Mouse (Mus musculus): ENCODE measurements around the gene Slamf6. TPM values are rescaled to one million over a fixed set of nuclear protein-coding genes. Genes with fewer than 3 reads are reported as not detected.

The Slamf6 gene
- total and polyA plus RNA-seq, 3 experiments, result 0.01 TPM; not detected in 2

GRCm38 (mm10) chr1:171919901-171920510 is 2.7 kb downstream of the Slamf6 start:
- H3K9me3 ChIP-seq (replicated peaks; ENCODE audit: insufficient read depth, low read length), result no peaks in the 10 kb centered on the region
- H3K9ac ChIP-seq (ENCODE audit: control insufficient read depth, low read depth, low read length, poor library complexity, severe bottlenecking), result no peak overlapping the region
- H3K79me2 ChIP-seq (ENCODE audit: control insufficient read depth, insufficient read depth, low read length, poor library complexity), result no peaks in the 10 kb centered on the region
- no peak for TF ChIP-seq GATA1 (IDR thresholded peaks at IDR 0.05; ENCODE audit: low read depth, low read length)
- no peak for TF ChIP-seq TCF12 (IDR thresholded peaks at IDR 0.05; ENCODE audit: low read depth, low read length)
- no peak for TF ChIP-seq ZC3H11A (IDR thresholded peaks at IDR 0.05; ENCODE audit: low read depth, low read length)
- TF ChIP-seq CHD2 (IDR thresholded peaks at IDR 0.05; ENCODE audit: low read length), result no peak
- no peak for TF ChIP-seq USF1 (IDR thresholded peaks at IDR 0.05; ENCODE audit: low read depth, low read length)
- TF ChIP-seq E2F4 (IDR thresholded peaks at IDR 0.05; ENCODE audit: borderline replicate concordance, low read depth, low read length), result no peak
- peaks cover 13 to 20% of the 10 kb centered on the region in 2 experiments for H3K4me1 ChIP-seq (ENCODE audit: control insufficient read depth in 1 of 2, insufficient read depth in 2 of 2, low read length in 2 of 2)
- DNase-seq (ENCODE audit: low read depth, low spot score), result no peak
- H3K4me3 ChIP-seq (ENCODE audit: control insufficient read depth in 1 of 2, insufficient read depth in 1 of 2, low read depth in 2 of 2, low read length in 2 of 2), result no peak overlapping the region
- no peak overlapping the region for H3K27ac ChIP-seq (ENCODE audit: control insufficient read depth, low read depth, low read length)
- no peaks in the 10 kb centered on the region for H3K27me3 ChIP-seq (ENCODE audit: control insufficient read depth in 1 of 2, insufficient read depth in 2 of 2, low read length in 2 of 2)
- H3K36me3 ChIP-seq (ENCODE audit: control insufficient read depth in 1 of 2, insufficient read depth in 2 of 2, low read length in 2 of 2), result peaks cover 0 to 20% of the 10 kb centered on the region in 2 experiments; a peak in 2 of 4 replicates

GRCm38 (mm10) chr1:171920989-171921621 is 3.8 kb downstream of the Slamf6 start:
- Histone ChIP-seq H3K27ac (ENCODE audit: control insufficient read depth, low read depth, low read length) (peak overlapping the region; percentile 62), H3K9ac (ENCODE audit: control insufficient read depth, low read depth, low read length, poor library complexity, severe bottlenecking) (no peak overlapping the region), H3K4me3 (ENCODE audit: control insufficient read depth in 1 of 2, insufficient read depth in 1 of 2, low read depth in 2 of 2, low read length in 2 of 2) (no peak overlapping the region; a peak in 1 of 4 replicates), H3K9me3 (replicated peaks; ENCODE audit: insufficient read depth, low read length) (no peaks in the 10 kb centered on the region), H3K36me3 (ENCODE audit: control insufficient read depth in 1 of 2, insufficient read depth in 2 of 2, low read length in 2 of 2) (peaks cover 0 to 18% of the 10 kb centered on the region in 2 experiments; a peak in 2 of 4 replicates), H3K27me3 (ENCODE audit: control insufficient read depth in 1 of 2, insufficient read depth in 2 of 2, low read length in 2 of 2) (no peaks in the 10 kb centered on the region), H3K79me2 (ENCODE audit: control insufficient read depth, insufficient read depth, low read length, poor library complexity) (no peaks in the 10 kb centered on the region), H3K4me1 (ENCODE audit: control insufficient read depth in 1 of 2, insufficient read depth in 2 of 2, low read length in 2 of 2) (peaks cover 13 to 16% of the 10 kb centered on the region in 2 experiments)
- peak; percentile 89 for DNase-seq (ENCODE audit: low read depth, low spot score)
- peak; percentile 75 for TF ChIP-seq MXI1 (IDR thresholded peaks at IDR 0.05; ENCODE audit: low read depth, low read length)
- no peak for TF ChIP-seq CHD1 (IDR thresholded peaks at IDR 0.05; ENCODE audit: low read depth, low read length)
- TF ChIP-seq MAX (IDR thresholded peaks at IDR 0.05; ENCODE audit: low read length), result no peak
- TF ChIP-seq MEF2A (IDR thresholded peaks at IDR 0.05; ENCODE audit: extremely low read depth, insufficient replicate concordance, low read depth, low read length, poor library complexity, severe bottlenecking), result no peak
- no peak for TF ChIP-seq JUND (IDR thresholded peaks at IDR 0.05; ENCODE audit: low read depth, low read length)
- TF ChIP-seq GATA1 (IDR thresholded peaks at IDR 0.05; ENCODE audit: low read depth, low read length), result peak; percentile 80
- peak; percentile 77 for TF ChIP-seq ETS1 (IDR thresholded peaks at IDR 0.05; ENCODE audit: low read depth, low read length)
- TF ChIP-seq ELF1 (IDR thresholded peaks at IDR 0.05; ENCODE audit: low read depth, low read length), result no peak
- no peak for TF ChIP-seq CTCF (IDR thresholded peaks at IDR 0.05 in 2 of 3, conservative IDR thresholded peaks at IDR 0.05 in 1 of 3; ENCODE audit: control insufficient read depth in 1 of 3, insufficient read depth in 1 of 3, low read depth in 2 of 3, low read length in 3 of 3, poor library complexity in 1 of 3, severe bottlenecking in 1 of 3)
- TF ChIP-seq MYC (IDR thresholded peaks at IDR 0.05; ENCODE audit: low read depth, low read length), result no peak
- peak; percentile 50; the same call in 1 of the 2 replicates for TF ChIP-seq BHLHE40 (IDR thresholded peaks at IDR 0.05; ENCODE audit: borderline replicate concordance, low read depth, low read length)
- no peak for TF ChIP-seq ZMIZ1 (IDR thresholded peaks at IDR 0.05; ENCODE audit: low read depth, low read length)
- no peak for TF ChIP-seq POLR2A (IDR thresholded peaks at IDR 0.05; ENCODE audit: control insufficient read depth in 1 of 2, insufficient read depth in 1 of 2, low read depth in 1 of 2, low read length in 2 of 2, poor library complexity in 1 of 2)
- TF ChIP-seq TBP (IDR thresholded peaks at IDR 0.05; ENCODE audit: low read depth, low read length), result 0 out of 2 replicates have a peak, but pooled peaks have one; percentile 14
- no peak for TF ChIP-seq GABPA (IDR thresholded peaks at IDR 0.05; ENCODE audit: low read depth, low read length)
- peak; percentile 44; the same call in 1 of the 2 replicates for TF ChIP-seq MAFK (IDR thresholded peaks at IDR 0.05; ENCODE audit: borderline replicate concordance, low read depth, low read length)
- peak; percentile 86 to 87 for TF ChIP-seq EP300 (IDR thresholded peaks at IDR 0.05; ENCODE audit: low read depth in 1 of 2, low read length in 2 of 2)
- TF ChIP-seq MAZ (IDR thresholded peaks at IDR 0.05; ENCODE audit: low read depth, low read length), result peak; percentile 74
- peak; percentile 73 for TF ChIP-seq TAL1 (IDR thresholded peaks at IDR 0.05; ENCODE audit: low read length)
- no peak; the same call in 1 of the 2 replicates for TF ChIP-seq CHD2 (IDR thresholded peaks at IDR 0.05; ENCODE audit: low read length)
- peak; percentile 74 for TF ChIP-seq RCOR1 (IDR thresholded peaks at IDR 0.05; ENCODE audit: low read depth, low read length)
- peak; percentile 76 for TF ChIP-seq MYB (IDR thresholded peaks at IDR 0.05; ENCODE audit: low read depth, low read length)
- peak; percentile 50; the same call in 1 of the 2 replicates for TF ChIP-seq SIN3A (IDR thresholded peaks at IDR 0.05; ENCODE audit: low read length)
- 0 out of 2 replicates have a peak, but pooled peaks have one; percentile 9 for TF ChIP-seq ZC3H11A (IDR thresholded peaks at IDR 0.05; ENCODE audit: low read depth, low read length)
- TF ChIP-seq USF2 (IDR thresholded peaks at IDR 0.05; ENCODE audit: borderline replicate concordance in 1 of 2, insufficient read depth in 1 of 2, low read depth in 1 of 2, low read length in 2 of 2), result no peak
- TF ChIP-seq UBTF (IDR thresholded peaks at IDR 0.05; ENCODE audit: borderline replicate concordance, insufficient read depth, low read depth, low read length), result no peak

All from MEL (cell line).